Mouse (Mus musculus) kidney, adult 18-20 months (tissue): ENCODE results near the gene Dyrk1a.

ENCODE experiments used
- DNase-seq: peaks from one replicate; pipeline ENCODE4 v3.0.0; 2021

Gene Dyrk1a

GRCm38 (mm10) chr16:94569229-94570176 lies at the start of gene Dyrk1a:
Gene Dyrk1a (plus strand): TSS chr16:94570010.
- DNase-seq = peak; percentile 98

- DNase-seq = no peak
These were observed 46.0 kb upstream of the Dyrk1a start for GRCm38 (mm10) chr16:94523594-94524377.

- no peak for DNase-seq
These were observed 45.1 kb upstream of the Dyrk1a start for GRCm38 (mm10) chr16:94524691-94525090.

- DNase-seq = no peak
These were observed 43.9 kb upstream of the Dyrk1a start for GRCm38 (mm10) chr16:94525955-94526343.

GRCm38 (mm10) chr16:94526344-94527151 lies 43.3 kb upstream of the Dyrk1a start, which contains the start of gene Vps26c:
Gene Vps26c (minus strand): TSS chr16:94526830.
- peak; percentile 98 for DNase-seq

GRCm38 (mm10) chr16:94527152-94527534 lies 42.7 kb upstream of the Dyrk1a start:
- no peak for DNase-seq

GRCm38 (mm10) chr16:94527546-94527945 lies 42.3 kb upstream of the Dyrk1a start:
- DNase-seq = no peak

- DNase-seq = no peak
These were observed 38.5 kb upstream of the Dyrk1a start for GRCm38 (mm10) chr16:94531268-94531667.

GRCm38 (mm10) chr16:94533679-94534078 lies 36.1 kb upstream of the Dyrk1a start:
- no peak for DNase-seq

GRCm38 (mm10) chr16:94535716-94536115 lies 34.1 kb upstream of the Dyrk1a start:
- DNase-seq = no peak

- DNase-seq = peak; percentile 33
These were observed 33.2 kb upstream of the Dyrk1a start for GRCm38 (mm10) chr16:94536417-94537158.

- DNase-seq = peak; percentile 59
These were observed 32.7 kb upstream of the Dyrk1a start for GRCm38 (mm10) chr16:94537159-94537527.

- DNase-seq = no peak
These were observed 29.7 kb upstream of the Dyrk1a start for GRCm38 (mm10) chr16:94540140-94540539.

- DNase-seq = no peak
These were observed 26.9 kb upstream of the Dyrk1a start for GRCm38 (mm10) chr16:94542898-94543297.

- no peak for DNase-seq
These were observed 25.2 kb upstream of the Dyrk1a start for GRCm38 (mm10) chr16:94544540-94545105.

GRCm38 (mm10) chr16:94545781-94546562 lies 23.8 kb upstream of the Dyrk1a start:
- DNase-seq = no peak

GRCm38 (mm10) chr16:94549813-94550212 lies 20.0 kb upstream of the Dyrk1a start:
- no peak for DNase-seq

- DNase-seq = no peak
These were observed 17.9 kb upstream of the Dyrk1a start for GRCm38 (mm10) chr16:94551934-94552333.

GRCm38 (mm10) chr16:94555346-94555745 lies 14.5 kb upstream of the Dyrk1a start:
- no peak for DNase-seq

- no peak for DNase-seq
These were observed 13.6 kb upstream of the Dyrk1a start for GRCm38 (mm10) chr16:94556228-94556627.

GRCm38 (mm10) chr16:94559282-94559681 lies 10.5 kb upstream of the Dyrk1a start:
- no peak for DNase-seq
